Mouse (Mus musculus): ENCODE results near the gene Adgre5. TPM values are rescaled to one million over a fixed set of nuclear protein-coding genes. Genes with fewer than 3 reads are reported as not detected.

Adgre5 gene
- polyA plus RNA-seq, 2 experiments: 50.4 to 70.1 TPM

- H3K4me3 ChIP-seq (replicated peaks; ENCODE audit: low read length): no peak overlapping the region
- H3K9ac ChIP-seq (ENCODE audit: low read depth, low read length, severe bottlenecking): no peak overlapping the region
- ATAC-seq (ENCODE audit: low FRiP score, low read depth) (no peak), DNase-seq (ENCODE audit: low spot score) (no peak)
- no peak for TF ChIP-seq POLR2A (IDR thresholded peaks at IDR 0.05; ENCODE audit: borderline replicate concordance, extremely low read depth, insufficient read depth, insufficient read length)
- no peak overlapping the region for H3K27ac ChIP-seq (replicated peaks; ENCODE audit: low read depth, low read length)
- no peaks in the 10 kb centered on the region for H3K36me3 ChIP-seq (ENCODE audit: control insufficient read depth, insufficient read depth, low read length)
- 80% methylated on average over 4 of the region's 4 CpGs for WGBS
- H3K27me3 ChIP-seq (ENCODE audit: control insufficient read depth, insufficient read depth, low read length): no peaks in the 10 kb centered on the region
- H3K4me2 ChIP-seq (replicated peaks; ENCODE audit: low read depth, low read length, severe bottlenecking): no peak overlapping the region
- no peaks in the 10 kb centered on the region for H3K9me3 ChIP-seq (ENCODE audit: control insufficient read depth, low read length)
- 0 out of 2 replicates have a peak, but pooled peaks cover 3% of the 10 kb centered on the region for H3K4me1 ChIP-seq (ENCODE audit: control insufficient read depth, insufficient read depth, low read length)
These were observed 37.7 kb downstream of the Adgre5 start for GRCm38 (mm10) chr8:83703426-83703825.

- no peak overlapping the region for H3K4me2 ChIP-seq (replicated peaks; ENCODE audit: low read depth, low read length, severe bottlenecking)
- H3K36me3 ChIP-seq (ENCODE audit: control insufficient read depth, insufficient read depth, low read length): no peaks in the 10 kb centered on the region
- H3K4me1 ChIP-seq (ENCODE audit: control insufficient read depth, insufficient read depth, low read length): peaks cover 13% of the 10 kb centered on the region
- H3K9ac ChIP-seq (ENCODE audit: low read depth, low read length, severe bottlenecking): no peak overlapping the region
- no peak overlapping the region for H3K4me3 ChIP-seq (replicated peaks; ENCODE audit: low read length)
- DNase-seq (ENCODE audit: low spot score) (no peak), ATAC-seq (ENCODE audit: low FRiP score, low read depth) (no peak)
- H3K27ac ChIP-seq (replicated peaks; ENCODE audit: low read depth, low read length): no peak overlapping the region
- WGBS: 75% methylated on average over 9 of the region's 9 CpGs
- no peaks in the 10 kb centered on the region for H3K27me3 ChIP-seq (ENCODE audit: control insufficient read depth, insufficient read depth, low read length)
- TF ChIP-seq POLR2A (IDR thresholded peaks at IDR 0.05; ENCODE audit: borderline replicate concordance, extremely low read depth, insufficient read depth, insufficient read length): no peak
- H3K9me3 ChIP-seq (ENCODE audit: control insufficient read depth, low read length): no peaks in the 10 kb centered on the region
These were observed 40.6 kb downstream of the Adgre5 start for GRCm38 (mm10) chr8:83700423-83701085.

DNA sequence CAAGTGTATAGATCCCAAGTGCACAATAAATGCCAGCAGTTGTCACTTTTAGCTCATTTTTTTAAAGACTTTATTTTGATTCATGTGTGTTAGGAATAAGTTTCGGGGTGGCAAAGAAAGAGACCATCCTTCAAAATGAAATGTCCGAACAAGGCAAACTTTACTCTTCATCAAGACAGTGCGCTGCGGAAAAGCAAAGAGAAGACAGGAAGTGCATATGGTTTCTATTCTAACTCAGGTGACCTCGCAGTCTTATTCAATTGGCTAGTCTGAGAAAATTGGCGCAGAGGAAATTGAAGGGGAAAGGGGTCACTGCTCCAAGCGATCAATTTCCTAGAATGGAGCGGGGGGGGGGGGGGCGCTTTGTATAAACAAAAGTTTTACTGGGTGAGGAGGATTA, 41.6 kb downstream of the Adgre5 start:
- 18% methylated on average over 9 of the region's 9 CpGs for WGBS

GRCm38 (mm10) chr8:83698661-83699453, 42.3 kb downstream of the Adgre5 start, which contains the start of gene Pkn1:
TSS of gene Pkn1 (minus strand) at chr8:83699179.
- Histone ChIP-seq H3K9me3 (ENCODE audit: control insufficient read depth, low read length) (no peaks in the 10 kb centered on the region), H3K4me3 (replicated peaks; ENCODE audit: low read length) (peak within 1 kb of the TSS; percentile 85), H3K4me1 (ENCODE audit: control insufficient read depth, insufficient read depth, low read length) (peaks cover 13% of the 10 kb centered on the region), H3K36me3 (ENCODE audit: control insufficient read depth, insufficient read depth, low read length) (no peaks in the 10 kb centered on the region), H3K9ac (ENCODE audit: low read depth, low read length, severe bottlenecking) (peak within 1 kb of the TSS; percentile 88), H3K27me3 (ENCODE audit: control insufficient read depth, insufficient read depth, low read length) (no peaks in the 10 kb centered on the region), H3K27ac (replicated peaks; ENCODE audit: low read depth, low read length) (peak within 1 kb of the TSS; percentile 62), H3K4me2 (replicated peaks; ENCODE audit: low read depth, low read length, severe bottlenecking) (peak within 1 kb of the TSS; percentile 96)
- DNase-seq (ENCODE audit: low spot score): peak; percentile 53
- TF ChIP-seq POLR2A (IDR thresholded peaks at IDR 0.05; ENCODE audit: borderline replicate concordance, extremely low read depth, insufficient read depth, insufficient read length): peak; percentile 59; the same call in 1 of the 2 replicates
- ATAC-seq (ENCODE audit: low FRiP score, low read depth): peak; percentile 89
- under 1% methylated on average over 42 of the region's 85 CpGs for WGBS

More for the DNA sequence above, 41.6 kb downstream of the Adgre5 start:
- Histone ChIP-seq H3K4me2 (replicated peaks; ENCODE audit: low read depth, low read length, severe bottlenecking) (peak overlapping the region; percentile 96), H3K9ac (ENCODE audit: low read depth, low read length, severe bottlenecking) (peak overlapping the region; percentile 88), H3K36me3 (ENCODE audit: control insufficient read depth, insufficient read depth, low read length) (no peaks in the 10 kb centered on the region), H3K27me3 (ENCODE audit: control insufficient read depth, insufficient read depth, low read length) (no peaks in the 10 kb centered on the region), H3K4me3 (replicated peaks; ENCODE audit: low read length) (peak overlapping the region; percentile 85), H3K27ac (replicated peaks; ENCODE audit: low read depth, low read length) (peak overlapping the region; percentile 62; the same call in 1 of the 2 replicates), H3K9me3 (ENCODE audit: control insufficient read depth, low read length) (no peaks in the 10 kb centered on the region), H3K4me1 (ENCODE audit: control insufficient read depth, insufficient read depth, low read length) (peaks cover 13% of the 10 kb centered on the region)
- DNase-seq (ENCODE audit: low spot score): peak; percentile 22
- TF ChIP-seq POLR2A (IDR thresholded peaks at IDR 0.05; ENCODE audit: borderline replicate concordance, extremely low read depth, insufficient read depth, insufficient read length): no peak
- no peak for ATAC-seq (ENCODE audit: low FRiP score, low read depth)

DNA sequence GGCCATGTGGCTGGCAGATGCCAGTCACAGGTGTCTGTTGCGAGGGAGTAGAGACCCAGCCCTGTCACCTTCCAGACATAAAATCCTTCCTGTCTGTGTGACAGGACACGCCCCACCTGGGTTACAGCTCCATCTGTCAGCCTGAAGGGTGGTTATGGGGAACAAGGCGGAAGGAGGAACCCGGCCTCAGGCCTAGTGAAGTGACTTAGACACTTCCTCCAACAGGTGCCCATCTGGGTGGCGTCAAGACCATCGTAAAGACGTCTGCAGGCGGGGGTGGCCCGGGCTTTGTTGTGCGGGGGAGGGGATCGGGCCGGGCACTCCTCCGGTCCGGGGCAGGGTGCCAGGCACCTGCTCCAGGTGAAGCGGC, 42.9 kb downstream of the Adgre5 start:
- 0 out of 2 replicates have a peak, but pooled peaks have one; percentile 7 for ATAC-seq (ENCODE audit: low FRiP score, low read depth)
- peaks cover 13% of the 10 kb centered on the region for H3K4me1 ChIP-seq (ENCODE audit: control insufficient read depth, insufficient read depth, low read length)

More for the DNA sequence above, 42.9 kb downstream of the Adgre5 start:
- Histone ChIP-seq H3K9me3 (ENCODE audit: control insufficient read depth, low read length) (no peaks in the 10 kb centered on the region), H3K36me3 (ENCODE audit: control insufficient read depth, insufficient read depth, low read length) (no peaks in the 10 kb centered on the region), H3K9ac (ENCODE audit: low read depth, low read length, severe bottlenecking) (peak overlapping the region; percentile 88), H3K27ac (replicated peaks; ENCODE audit: low read depth, low read length) (no peak overlapping the region), H3K4me2 (replicated peaks; ENCODE audit: low read depth, low read length, severe bottlenecking) (peak overlapping the region; percentile 96), H3K4me3 (replicated peaks; ENCODE audit: low read length) (peak overlapping the region; percentile 85), H3K27me3 (ENCODE audit: control insufficient read depth, insufficient read depth, low read length) (no peaks in the 10 kb centered on the region)
- 4% methylated on average over 15 of the region's 15 CpGs for WGBS
- no peak for DNase-seq (ENCODE audit: low spot score)
- no peak for TF ChIP-seq POLR2A (IDR thresholded peaks at IDR 0.05; ENCODE audit: borderline replicate concordance, extremely low read depth, insufficient read depth, insufficient read length)

Measured in limb, embryonic 14.5 days (tissue).